Mouse (Mus musculus) kidney, postnatal 10 days (tissue): ENCODE data around the gene Uqcc3.
A peak's percentile ranks its signal among the peaks of the same experiment; 100 is the strongest.
"Not testable (repeated sequence)": the region's sequence is repeated elsewhere in the genome, so short reads cannot be mapped to it uniquely, and the experiment has no call there.

ENCODE experiments used
- DNase-seq: peaks from one replicate; pipeline ENCODE4 v3.0.0; 2021; ENCODE audit warnings: mixed read lengths

The Uqcc3 gene

GRCm38 (mm10) chr19:8844371-8845129 lies 36.2 kb downstream of the Uqcc3 start:
- peak; percentile 91 for DNase-seq

GRCm38 (mm10) chr19:8842961-8843360 lies 37.8 kb downstream of the Uqcc3 start:
- no peak for DNase-seq

- no peak for DNase-seq
Observed at GRCm38 (mm10) chr19:8841012-8841411, 39.7 kb downstream of the Uqcc3 start.

GRCm38 (mm10) chr19:8839908-8840791 lies 40.6 kb downstream of the Uqcc3 start:
- peak; percentile 89 for DNase-seq

GRCm38 (mm10) chr19:8839103-8839907 lies 41.4 kb downstream of the Uqcc3 start, which contains the start of gene Gng3:
Gng3 (minus strand) TSS chr19:8839194.
- no peak for DNase-seq

GRCm38 (mm10) chr19:8838041-8838730 lies 42.5 kb downstream of the Uqcc3 start:
- peak; percentile 79 for DNase-seq

- peak; percentile 90 for DNase-seq
Observed at GRCm38 (mm10) chr19:8837251-8837791, 43.4 kb downstream of the Uqcc3 start, which contains the start of gene Bscl2. Bscl2 (plus strand) TSS chr19:8837467.

GRCm38 (mm10) chr19:8836327-8836726 lies 44.4 kb downstream of the Uqcc3 start:
- not testable (repeated sequence) for DNase-seq

- no peak for DNase-seq
Observed at GRCm38 (mm10) chr19:8832971-8833370, 47.8 kb downstream of the Uqcc3 start.

GRCm38 (mm10) chr19:8831262-8831661 lies 49.5 kb downstream of the Uqcc3 start:
- DNase-seq, result no peak

- no peak for DNase-seq
Observed at GRCm38 (mm10) chr19:8830664-8831063, 50.1 kb downstream of the Uqcc3 start.
